Mouse (Mus musculus) liver, embryonic 15.5 days (tissue): ENCODE measurements around the gene Myh9. TPM values are rescaled to one million over a fixed set of nuclear protein-coding genes. Genes with fewer than 3 reads are reported as not detected.

Experiments
- ATAC-seq: fragments of 200-750 bp; cut with Nextera tagmentation; 2 replicates; pipeline ENCODE4 v1.8.0; 2017; ENCODE audit warnings: moderate number of reproducible peaks, mild to moderate bottlenecking, moderate library complexity; ENCODE audit not compliant: insufficient read depth
- H3K27ac ChIP-seq: fragments of 300-500 bp; sonication (generic); replicated peaks from 2 replicates; pipeline ENCODE4 v1.5.1; 2015; ENCODE audit warnings: mild to moderate bottlenecking, inconsistent platforms
- H3K27me3 ChIP-seq: fragments of 300-500 bp; sonication (generic); 2 replicates; pipeline ENCODE4 v1.6.1; 2015; ENCODE audit warnings: mild to moderate bottlenecking, inconsistent platforms
- H3K36me3 ChIP-seq: fragments of 300-500 bp; sonication (generic); replicated peaks from 2 replicates; pipeline ENCODE4 v1.6.1; 2015; ENCODE audit warnings: moderate library complexity, mild to moderate bottlenecking, inconsistent platforms
- H3K4me1 ChIP-seq: fragments of 300-500 bp; sonication (generic); replicated peaks from 2 replicates; pipeline ENCODE4 v1.6.1; 2015; ENCODE audit warnings: inconsistent platforms
- H3K4me2 ChIP-seq: fragments of 300-500 bp; sonication (generic); 2 replicates; pipeline ENCODE4 v1.6.1; 2015; ENCODE audit warnings: moderate library complexity, mild to moderate bottlenecking, inconsistent platforms
- H3K4me3 ChIP-seq: fragments of 300-500 bp; sonication (generic); replicated peaks from 2 replicates; pipeline ENCODE4 v1.5.1; 2015; ENCODE audit warnings: mild to moderate bottlenecking, inconsistent platforms
- H3K9ac ChIP-seq: fragments of 300-500 bp; sonication (generic); 2 replicates; pipeline ENCODE4 v1.6.1; 2015; ENCODE audit warnings: moderate library complexity, mild to moderate bottlenecking, inconsistent platforms
- H3K9me3 ChIP-seq: fragments of 300-500 bp; sonication (generic); replicated peaks from 2 replicates; pipeline ENCODE4 v1.6.1; 2016; ENCODE audit warnings: inconsistent platforms
- WGBS: fragments of 180-500 bp; shearing (Covaris S2); methylation state at CpG from one replicate; pipeline ENCODE4 v1.1.7; 2015; ENCODE audit warnings: mixed read lengths; ENCODE audit not compliant: insufficient replicate concordance; 5-methylcytosine and 5-hydroxymethylcytosine counted together
- polyA plus RNA-seq: library from polyadenylated mRNA; unstranded; fragments of >200 nt; fragmentation: Nextera tagmentation; extraction: Ambion mirVana; gene quantifications from 2 replicates; pipeline ENCODE4 v1.2.1, GENCODE M21; 2015

Gene Myh9
- polyA plus RNA-seq, 1 experiment from 2014 or later, result 19.5 TPM

GRCm38 (mm10) chr15:77782449-77783014 lies 59.4 kb downstream of the Myh9 start:
- Histone ChIP-seq H3K36me3 (peaks cover 100% of the 10 kb centered on the region), H3K27me3 (no peaks in the 10 kb centered on the region), H3K9me3 (no peaks in the 10 kb centered on the region), H3K4me2 (no peak overlapping the region), H3K9ac (no peak overlapping the region), H3K27ac (no peak overlapping the region), H3K4me1 (no peaks in the 10 kb centered on the region), H3K4me3 (no peak overlapping the region)
- ATAC-seq, result no peak
- WGBS, result 71% methylated on average over 11 of the region's 11 CpGs

DNA sequence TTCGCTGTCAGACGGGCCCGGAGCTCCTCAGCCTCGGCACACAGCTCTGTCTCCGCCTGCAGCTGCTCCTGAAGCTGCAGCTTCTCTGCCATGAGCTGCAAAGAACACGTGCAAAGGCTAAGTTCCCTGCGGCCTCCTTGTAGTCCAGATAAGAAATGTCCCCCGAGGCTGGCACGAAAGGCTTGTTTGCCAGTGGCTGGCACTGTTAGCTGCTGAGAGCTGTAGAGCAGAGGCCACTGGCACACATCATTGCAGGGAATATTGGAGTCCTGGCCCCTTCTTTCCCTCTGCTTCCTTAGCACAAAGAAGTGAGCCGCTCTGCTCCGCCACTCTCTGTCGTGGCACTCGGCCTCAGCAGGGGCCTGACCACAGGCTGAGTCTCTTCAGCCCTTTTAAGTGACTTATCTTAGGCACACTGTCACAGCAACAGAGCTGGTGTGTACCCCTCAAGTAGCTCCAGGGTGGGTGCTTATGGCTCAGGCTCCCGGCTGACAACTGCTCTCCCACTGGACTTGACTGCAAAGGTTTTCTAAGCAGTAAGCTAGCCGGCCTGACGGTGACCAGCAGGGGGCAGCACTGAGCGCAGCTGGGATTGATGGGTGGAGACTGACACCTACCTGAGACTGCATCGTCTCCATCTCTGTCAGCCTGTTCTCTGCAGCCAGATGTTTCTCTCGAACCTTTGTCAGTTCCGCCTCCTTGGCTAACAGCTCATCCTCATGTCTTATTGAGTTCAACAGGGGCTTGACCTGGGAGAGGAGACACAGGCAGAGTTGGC lies 66.6 kb downstream of the Myh9 start:
- no peak overlapping the region for H3K4me3 ChIP-seq
- ATAC-seq, result no peak
- H3K4me2 ChIP-seq, result no peak overlapping the region
- peaks cover 99% of the 10 kb centered on the region for H3K36me3 ChIP-seq
- H3K27me3 ChIP-seq, result no peaks in the 10 kb centered on the region
- peaks cover 36% of the 10 kb centered on the region for H3K4me1 ChIP-seq
- H3K9ac ChIP-seq, result no peak overlapping the region
- 0 out of 2 replicates have a peak overlapping the region, but pooled peaks have one; percentile 5 for H3K27ac ChIP-seq
- H3K9me3 ChIP-seq, result no peaks in the 10 kb centered on the region
- WGBS, result 52% methylated on average over 20 of the region's 20 CpGs

- H3K27me3 ChIP-seq, result no peaks in the 10 kb centered on the region
- H3K36me3 ChIP-seq, result peaks cover 99% of the 10 kb centered on the region
- H3K9me3 ChIP-seq, result no peaks in the 10 kb centered on the region
- H3K9ac ChIP-seq, result no peak overlapping the region
- no peak overlapping the region for H3K4me3 ChIP-seq
- H3K27ac ChIP-seq, result peak overlapping the region; percentile 74
- WGBS, result 85% methylated on average over 10 of the region's 10 CpGs
- H3K4me2 ChIP-seq, result 0 out of 2 replicates have a peak overlapping the region, but pooled peaks have one; percentile 35
- ATAC-seq, result no peak
- H3K4me1 ChIP-seq, result peaks cover 36% of the 10 kb centered on the region
These were observed 67.7 kb downstream of the Myh9 start for GRCm38 (mm10) chr15:77774303-77774702.

DNA sequence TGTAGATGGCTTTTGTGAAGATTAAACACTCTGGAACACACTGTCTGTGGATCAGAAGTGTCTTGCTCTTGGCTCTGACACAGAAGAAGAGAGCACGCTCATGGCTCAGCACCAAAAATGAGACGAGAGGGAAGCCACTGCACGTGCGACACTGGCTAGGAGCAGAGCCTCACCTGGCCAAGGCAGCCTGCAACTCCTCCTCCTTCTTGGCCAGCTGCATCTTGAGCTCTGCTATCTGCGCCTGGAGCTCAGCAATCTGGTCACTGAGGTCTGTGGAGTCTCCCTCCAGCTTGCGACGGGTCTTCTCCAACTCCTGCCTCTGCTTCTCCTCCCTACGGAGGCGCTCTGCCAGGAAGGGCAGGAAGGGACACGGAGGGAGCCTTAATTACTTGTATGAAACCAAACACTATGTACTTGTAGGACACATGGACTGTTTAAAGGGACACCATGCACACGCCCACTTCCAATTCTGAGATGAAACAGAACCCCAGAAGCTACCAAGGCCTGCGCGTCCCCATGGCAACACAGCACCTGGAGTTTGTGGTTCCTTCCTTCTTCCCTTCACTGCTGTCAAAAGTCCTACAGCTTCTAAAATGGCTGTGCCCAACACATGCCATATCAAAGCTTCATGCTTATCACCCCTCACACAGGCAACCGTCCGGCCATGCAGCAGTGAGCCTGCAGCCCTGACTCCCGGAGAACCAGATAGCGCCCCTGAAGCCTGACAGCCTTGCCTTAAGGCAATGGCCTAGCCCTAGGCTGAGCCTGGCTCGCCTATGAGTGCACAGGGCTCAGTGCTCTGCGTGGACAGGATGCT lies 68.7 kb downstream of the Myh9 start:
- WGBS, result 39% methylated on average over 19 of the region's 19 CpGs

GRCm38 (mm10) chr15:77770942-77771341 lies 71.0 kb downstream of the Myh9 start:
- Histone ChIP-seq H3K27ac (no peak overlapping the region), H3K4me1 (peaks cover 36% of the 10 kb centered on the region), H3K9ac (no peak overlapping the region), H3K36me3 (peaks cover 99% of the 10 kb centered on the region), H3K4me3 (no peak overlapping the region), H3K4me2 (no peak overlapping the region), H3K27me3 (no peaks in the 10 kb centered on the region), H3K9me3 (no peaks in the 10 kb centered on the region)
- WGBS, result 85% methylated on average over 9 of the region's 9 CpGs
- no peak for ATAC-seq

More for the DNA sequence above, 68.7 kb downstream of the Myh9 start:
- H3K9ac ChIP-seq, result peak overlapping the region; percentile 21; the same call in 1 of the 2 replicates
- peak; percentile 94 for ATAC-seq
- no peak overlapping the region for H3K4me3 ChIP-seq
- no peaks in the 10 kb centered on the region for H3K9me3 ChIP-seq
- no peaks in the 10 kb centered on the region for H3K27me3 ChIP-seq
- H3K27ac ChIP-seq, result peak overlapping the region; percentile 74
- H3K4me1 ChIP-seq, result peaks cover 36% of the 10 kb centered on the region
- H3K36me3 ChIP-seq, result peaks cover 99% of the 10 kb centered on the region
- peak overlapping the region; percentile 35 for H3K4me2 ChIP-seq

- no peak overlapping the region for H3K4me2 ChIP-seq
- H3K27ac ChIP-seq, result no peak overlapping the region
- no peaks in the 10 kb centered on the region for H3K9me3 ChIP-seq
- peaks cover 99% of the 10 kb centered on the region for H3K36me3 ChIP-seq
- WGBS, result 86% methylated on average over 5 of the region's 5 CpGs
- H3K9ac ChIP-seq, result no peak overlapping the region
- H3K27me3 ChIP-seq, result no peaks in the 10 kb centered on the region
- peaks cover 30% of the 10 kb centered on the region for H3K4me1 ChIP-seq
- H3K4me3 ChIP-seq, result no peak overlapping the region
- ATAC-seq, result no peak
These were observed 71.6 kb downstream of the Myh9 start for GRCm38 (mm10) chr15:77770341-77770740.

- Histone ChIP-seq H3K4me1 (peaks cover 2% of the 10 kb centered on the region; the same call in 1 of the 2 replicates), H3K27me3 (no peaks in the 10 kb centered on the region), H3K9me3 (no peaks in the 10 kb centered on the region), H3K4me3 (no peak overlapping the region), H3K4me2 (no peak overlapping the region), H3K9ac (no peak overlapping the region), H3K36me3 (peaks cover 100% of the 10 kb centered on the region), H3K27ac (no peak overlapping the region)
- no peak for ATAC-seq
- 87% methylated on average over 11 of the region's 11 CpGs for WGBS
These were observed 75.0 kb downstream of the Myh9 start for GRCm38 (mm10) chr15:77766981-77767380.

DNA sequence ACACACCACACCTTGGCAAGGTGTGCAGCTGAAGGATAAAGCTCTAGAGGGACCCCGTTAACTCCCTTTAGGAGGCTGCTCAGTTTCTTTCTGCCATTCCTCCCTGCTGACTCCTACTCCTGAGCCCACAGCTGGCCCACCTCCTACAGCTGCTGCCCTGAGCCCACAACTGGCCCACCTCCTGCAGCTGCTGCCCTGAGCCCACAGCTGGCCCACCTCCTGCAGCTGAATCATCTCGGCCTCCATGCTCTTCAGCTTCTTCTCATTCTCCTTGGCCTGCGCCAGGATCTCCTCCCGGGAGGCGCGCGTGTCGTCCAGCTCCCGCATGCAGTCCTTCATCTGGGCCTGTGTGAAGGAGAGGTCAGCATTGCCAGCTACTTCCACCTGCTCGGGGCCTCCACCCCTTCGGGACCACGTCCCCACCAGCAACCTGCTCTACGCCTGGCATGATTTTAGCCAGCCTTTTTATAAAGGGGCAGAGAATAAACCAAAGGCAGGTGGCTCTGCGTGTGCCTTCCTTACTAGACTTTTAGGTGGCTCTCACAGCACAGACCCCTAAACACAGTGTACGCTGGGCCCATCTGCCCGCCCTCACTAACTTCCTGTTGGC lies 76.4 kb downstream of the Myh9 start:
- Histone ChIP-seq H3K4me1 (peaks cover 2% of the 10 kb centered on the region; the same call in 1 of the 2 replicates), H3K4me2 (no peak overlapping the region), H3K27ac (no peak overlapping the region), H3K9ac (no peak overlapping the region), H3K4me3 (no peak overlapping the region), H3K9me3 (no peaks in the 10 kb centered on the region), H3K27me3 (no peaks in the 10 kb centered on the region), H3K36me3 (peaks cover 100% of the 10 kb centered on the region)
- 90% methylated on average over 16 of the region's 16 CpGs for WGBS
- no peak for ATAC-seq

- H3K36me3 ChIP-seq, result peaks cover 100% of the 10 kb centered on the region
- no peak for ATAC-seq
- no peak overlapping the region for H3K27ac ChIP-seq
- H3K4me2 ChIP-seq, result no peak overlapping the region
- WGBS, result 76% methylated on average over 13 of the region's 13 CpGs
- H3K9ac ChIP-seq, result no peak overlapping the region
- peaks cover 2% of the 10 kb centered on the region; the same call in 1 of the 2 replicates for H3K4me1 ChIP-seq
- H3K4me3 ChIP-seq, result no peak overlapping the region
- no peaks in the 10 kb centered on the region for H3K27me3 ChIP-seq
- no peaks in the 10 kb centered on the region for H3K9me3 ChIP-seq
These were observed 77.5 kb downstream of the Myh9 start for GRCm38 (mm10) chr15:77764391-77765006.

GRCm38 (mm10) chr15:77763702-77764101 lies 78.3 kb downstream of the Myh9 start:
- H3K9me3 ChIP-seq, result no peaks in the 10 kb centered on the region
- ATAC-seq, result no peak
- H3K4me1 ChIP-seq, result peaks cover 2% of the 10 kb centered on the region; the same call in 1 of the 2 replicates
- peaks cover 98% of the 10 kb centered on the region for H3K36me3 ChIP-seq
- WGBS, result 91% methylated on average over 11 of the region's 11 CpGs
- H3K27me3 ChIP-seq, result no peaks in the 10 kb centered on the region
- H3K4me2 ChIP-seq, result no peak overlapping the region
- no peak overlapping the region for H3K4me3 ChIP-seq
- H3K9ac ChIP-seq, result no peak overlapping the region
- H3K27ac ChIP-seq, result no peak overlapping the region
